Mouse (Mus musculus) MEL (cell line): ENCODE results near the gene Ahcyl1. TPM values are rescaled to one million over a fixed set of nuclear protein-coding genes. Genes with fewer than 3 reads are reported as not detected.

Experiments used
- DNase-seq: peaks from one replicate; pipeline ENCODE4 v3.0.0; 2011; ENCODE audit warnings: low read depth, low spot score
- H3K27ac ChIP-seq: 2 replicates; pipeline ENCODE4 v1.5.1; 2012; ENCODE audit warnings: low read depth, mild to moderate bottlenecking, control low read depth, low read length, moderate library complexity; ENCODE audit not compliant: control insufficient read depth
- H3K27me3 ChIP-seq, 2 experiments: fragments of 150-350 bp in 1 of 2; sonication (generic) in 1 of 2; 2 replicates each; pipeline ENCODE4 v1.6.1; 2012; ENCODE audit warnings: low read length in 2 of 2, mild to moderate bottlenecking in 2 of 2, improper control_type of control experiment in 1 of 2, moderate library complexity in 1 of 2; ENCODE audit not compliant: insufficient read depth in 2 of 2, control insufficient read depth in 1 of 2
- H3K36me3 ChIP-seq, 2 experiments: 2 replicates each; pipeline ENCODE4 v1.6.1; 2012 to 2014; ENCODE audit warnings: low read length in 2 of 2, improper control_type of control experiment in 1 of 2, inconsistent platforms in 1 of 2, mild to moderate bottlenecking in 1 of 2; ENCODE audit not compliant: insufficient read depth in 2 of 2, control insufficient read depth in 1 of 2
- H3K4me1 ChIP-seq, 2 experiments: fragments of 150-350 bp in 1 of 2; sonication (generic) in 1 of 2; 2 replicates each; pipeline ENCODE4 v1.6.1; 2012; ENCODE audit warnings: low read length in 2 of 2, improper control_type of control experiment in 1 of 2, mild to moderate bottlenecking in 1 of 2; ENCODE audit not compliant: insufficient read depth in 2 of 2, control insufficient read depth in 1 of 2
- H3K4me3 ChIP-seq, 2 experiments: fragments of 150-350 bp in 1 of 2; sonication (generic) in 1 of 2; 2 replicates each; pipeline ENCODE4 v1.5.1; 2012; ENCODE audit warnings: low read depth in 2 of 2, low read length in 2 of 2, mild to moderate bottlenecking in 2 of 2, moderate library complexity in 2 of 2, control low read depth in 1 of 2, improper control_type of control experiment in 1 of 2; ENCODE audit not compliant: control insufficient read depth in 1 of 2, insufficient read depth in 1 of 2
- H3K79me2 ChIP-seq: 2 replicates; pipeline ENCODE4 v1.6.1; 2012; ENCODE audit warnings: mild to moderate bottlenecking, low read length, moderate library complexity; ENCODE audit not compliant: control insufficient read depth, poor library complexity, insufficient read depth
- H3K9ac ChIP-seq: 2 replicates; pipeline ENCODE4 v1.6.1; 2012; ENCODE audit warnings: low read depth, mild to moderate bottlenecking, control low read depth, low read length, moderate library complexity; ENCODE audit not compliant: control insufficient read depth, poor library complexity, severe bottlenecking
- H3K9me3 ChIP-seq: fragments of 150-350 bp; sonication (generic); replicated peaks from 2 replicates; pipeline ENCODE4 v1.6.1; 2012; ENCODE audit warnings: mild to moderate bottlenecking, low read length, improper control_type of control experiment, moderate library complexity; ENCODE audit not compliant: insufficient read depth
- BHLHE40 ChIP-seq: IDR thresholded peaks from 2 replicates; pipeline ENCODE4 v1.6.1; 2012; ENCODE audit warnings: low read depth, mild to moderate bottlenecking, inconsistent platforms, low read length, improper control_type of control experiment, borderline replicate concordance
- CHD1 ChIP-seq: IDR thresholded peaks from 2 replicates; pipeline ENCODE4 v1.6.1; 2012; ENCODE audit warnings: low read depth, mild to moderate bottlenecking, inconsistent platforms, low read length, improper control_type of control experiment
- CTCF ChIP-seq, 3 experiments: IDR thresholded peaks in 2 of 3; conservative IDR thresholded peaks in 1 of 3; 2 replicates each; pipeline ENCODE4 v1.5.1; 2011 to 2012; ENCODE audit warnings: low read length in 3 of 3, low read depth in 2 of 3, mild to moderate bottlenecking in 2 of 3, improper control_type of control experiment in 1 of 3, inconsistent platforms in 1 of 3, mixed read lengths in 1 of 3, moderate library complexity in 1 of 3; ENCODE audit not compliant: control insufficient read depth in 1 of 3, insufficient read depth in 1 of 3, poor library complexity in 1 of 3, severe bottlenecking in 1 of 3
- E2F4 ChIP-seq: IDR thresholded peaks from 2 replicates; pipeline ENCODE4 v1.6.1; 2011; ENCODE audit warnings: low read depth, low read length, improper control_type of control experiment, borderline replicate concordance
- ELF1 ChIP-seq: IDR thresholded peaks from 2 replicates; pipeline ENCODE4 v1.6.1; 2014; ENCODE audit warnings: low read depth, mild to moderate bottlenecking, inconsistent platforms, low read length, improper control_type of control experiment, moderate library complexity
- GABPA ChIP-seq: IDR thresholded peaks from 2 replicates; pipeline ENCODE4 v1.6.1; 2012; ENCODE audit warnings: low read depth, mild to moderate bottlenecking, inconsistent platforms, low read length, improper control_type of control experiment, moderate library complexity
- HCFC1 ChIP-seq: IDR thresholded peaks from 2 replicates; pipeline ENCODE4 v1.6.1; 2012; ENCODE audit warnings: low read depth, mild to moderate bottlenecking, inconsistent platforms, low read length, improper control_type of control experiment, moderate library complexity
- JUND ChIP-seq: IDR thresholded peaks from 2 replicates; pipeline ENCODE4 v1.6.1; 2011; ENCODE audit warnings: low read depth, mild to moderate bottlenecking, improper control_type of control experiment, low read length
- KAT2A ChIP-seq: conservative IDR thresholded peaks from 2 replicates; pipeline ENCODE4 v1.6.1; 2012; ENCODE audit warnings: low read depth, low read length, improper control_type of control experiment, inconsistent platforms
- MAFK ChIP-seq: IDR thresholded peaks from 2 replicates; pipeline ENCODE4 v1.6.1; 2011; ENCODE audit warnings: low read depth, mild to moderate bottlenecking, low read length, improper control_type of control experiment, borderline replicate concordance
- MAX ChIP-seq: IDR thresholded peaks from 2 replicates; pipeline ENCODE4 v1.6.1; 2011; ENCODE audit warnings: low read length, improper control_type of control experiment
- MEF2A ChIP-seq: IDR thresholded peaks from 2 replicates; pipeline ENCODE4 v1.6.1; 2014; ENCODE audit warnings: low read depth, mild to moderate bottlenecking, inconsistent platforms, low read length, improper control_type of control experiment; ENCODE audit not compliant: poor library complexity, insufficient replicate concordance, severe bottlenecking; ENCODE audit errors: extremely low read depth
- MXI1 ChIP-seq: IDR thresholded peaks from 2 replicates; pipeline ENCODE4 v1.6.1; 2011; ENCODE audit warnings: mild to moderate bottlenecking, low read depth, low read length, improper control_type of control experiment
- NELFE ChIP-seq: IDR thresholded peaks from 2 replicates; pipeline ENCODE4 v1.6.1; 2011; ENCODE audit warnings: low read depth, low read length, improper control_type of control experiment
- POLR2AphosphoS2 ChIP-seq: IDR thresholded peaks from 2 replicates; pipeline ENCODE4 v1.6.1; 2011; ENCODE audit warnings: low read length, improper control_type of control experiment
- POLR2AphosphoS5 ChIP-seq: IDR thresholded peaks from 2 replicates; pipeline ENCODE4 v1.6.1; 2012; ENCODE audit warnings: low read depth, borderline replicate concordance, mild to moderate bottlenecking, inconsistent platforms, low read length, moderate library complexity, mixed read lengths
- RCOR1 ChIP-seq: IDR thresholded peaks from 2 replicates; pipeline ENCODE4 v1.6.1; 2012; ENCODE audit warnings: low read depth, mild to moderate bottlenecking, inconsistent platforms, low read length, improper control_type of control experiment
- SIN3A ChIP-seq: IDR thresholded peaks from 2 replicates; pipeline ENCODE4 v1.6.1; 2012; ENCODE audit warnings: low read length, improper control_type of control experiment, inconsistent platforms
- TAL1 ChIP-seq: IDR thresholded peaks from 2 replicates; pipeline ENCODE4 v1.6.1; 2012; ENCODE audit warnings: mild to moderate bottlenecking, inconsistent platforms, low read length, moderate library complexity, mixed read lengths
- TBP ChIP-seq: IDR thresholded peaks from 2 replicates; pipeline ENCODE4 v1.8.0; 2011; ENCODE audit warnings: low read depth, low read length, improper control_type of control experiment
- UBTF ChIP-seq: IDR thresholded peaks from 2 replicates; pipeline ENCODE4 v1.6.1; 2012; ENCODE audit warnings: low read depth, mild to moderate bottlenecking, inconsistent platforms, low read length, improper control_type of control experiment, moderate library complexity, borderline replicate concordance; ENCODE audit not compliant: insufficient read depth
- ZC3H11A ChIP-seq: IDR thresholded peaks from 2 replicates; pipeline ENCODE4 v1.6.1; 2012; ENCODE audit warnings: low read depth, mild to moderate bottlenecking, inconsistent platforms, low read length, improper control_type of control experiment
- ZNF384 ChIP-seq: IDR thresholded peaks from 2 replicates; pipeline ENCODE4 v1.6.1; 2012; ENCODE audit warnings: low read depth, mild to moderate bottlenecking, inconsistent platforms, low read length, improper control_type of control experiment
- polyA plus RNA-seq, 2 experiments: library from polyadenylated mRNA; stranded (reverse) in 1 of 2; unstranded in 1 of 2; fragments of >175 nt in 1 of 2; fragments of >200 nt in 1 of 2; gene quantifications; 2 replicates each; pipeline versions ENCODE4 v1.2.1 to v1.2.4; 2012; ENCODE audit warnings: low replicate concordance in 2 of 2, low read depth in 1 of 2; ENCODE audit not compliant: insufficient read length in 2 of 2, insufficient read depth in 1 of 2, missing spikeins in 1 of 2
- total RNA-seq: library from RNA; depleted of rRNA; stranded (reverse); fragments of 300-350 nt; gene quantifications from 2 replicates; pipeline ENCODE4 v1.2.3, GENCODE M21; 2012

The Ahcyl1 gene
- total and polyA plus RNA-seq, 3 experiments: 28.0 to 105 (median 104) TPM

DNA sequence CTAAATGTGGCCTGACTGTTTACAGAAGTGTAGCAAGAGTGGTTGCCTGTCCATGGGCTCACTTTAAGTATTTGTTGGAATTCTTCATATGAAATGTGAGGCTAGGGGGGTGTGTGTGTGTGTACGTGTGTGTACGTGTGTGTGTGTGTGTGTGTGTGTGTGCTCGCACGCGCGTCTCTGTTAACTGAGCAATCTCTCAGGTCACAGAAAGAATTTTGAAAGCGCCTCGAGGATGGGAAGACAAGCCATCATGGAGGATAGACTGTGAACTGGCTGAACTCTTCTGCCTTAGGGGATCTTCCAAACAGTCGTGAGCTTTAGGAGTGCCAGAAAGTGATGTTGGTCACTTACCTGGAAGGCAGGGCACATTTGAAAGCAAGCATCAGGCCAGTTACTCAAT, 62.5 kb downstream of the Ahcyl1 start:
- no peak overlapping the region for H3K4me3 ChIP-seq
- no peaks in the 10 kb centered on the region for H3K9me3 ChIP-seq
- peaks cover 0 to 14% of the 10 kb centered on the region in 2 experiments; a peak in 3 of 4 replicates for H3K4me1 ChIP-seq
- H3K9ac ChIP-seq: no peak overlapping the region
- H3K27ac ChIP-seq: no peak overlapping the region
- peaks cover 6% of the 10 kb centered on the region for H3K79me2 ChIP-seq
- DNase-seq: no peak
- TF ChIP-seq MAX (no peak), POLR2AphosphoS5 (no peak), ZC3H11A (no peak), MXI1 (no peak), RCOR1 (no peak), POLR2AphosphoS2 (no peak), MAFK (no peak), MEF2A (no peak)
- H3K36me3 ChIP-seq: peaks cover 0 to 6% of the 10 kb centered on the region in 2 experiments; a peak in 2 of 4 replicates
- H3K27me3 ChIP-seq: peaks cover 0 to 8% of the 10 kb centered on the region in 2 experiments; a peak in 3 of 4 replicates

DNA sequence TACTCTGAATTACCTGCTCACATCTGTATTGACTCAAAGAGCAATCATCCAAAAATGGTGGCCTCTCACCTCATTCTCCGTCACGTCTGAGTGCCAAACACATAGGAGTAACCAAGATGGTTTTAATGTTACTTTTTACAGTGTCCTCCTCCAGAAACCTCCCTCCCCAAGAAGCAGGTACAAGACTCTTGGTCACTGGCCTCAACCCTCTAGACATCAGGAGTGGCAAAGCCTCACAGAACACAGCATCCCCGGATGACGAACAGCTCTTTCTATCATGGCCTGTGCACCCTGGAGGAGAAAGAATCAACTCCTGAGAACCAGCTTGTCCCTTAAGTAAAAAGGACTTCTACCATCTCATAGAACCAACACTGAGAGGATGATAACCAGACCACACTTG, 63.6 kb downstream of the Ahcyl1 start:
- H3K27me3 ChIP-seq: peaks cover 0 to 8% of the 10 kb centered on the region in 2 experiments; a peak in 3 of 4 replicates
- peaks cover 6% of the 10 kb centered on the region for H3K79me2 ChIP-seq
- no peak for DNase-seq

More for the DNA sequence above, 63.6 kb downstream of the Ahcyl1 start:
- TF ChIP-seq ZNF384: no peak
- no peak for TF ChIP-seq TAL1
- TF ChIP-seq TBP: no peak
- no peak for TF ChIP-seq UBTF
- TF ChIP-seq SIN3A: no peak
- no peak for TF ChIP-seq BHLHE40
- TF ChIP-seq GABPA: no peak
- TF ChIP-seq E2F4: no peak
- no peak for TF ChIP-seq NELFE
- TF ChIP-seq POLR2AphosphoS5: no peak
- TF ChIP-seq HCFC1: no peak
- TF ChIP-seq MXI1: no peak
- no peak for TF ChIP-seq ELF1
- no peak for TF ChIP-seq CHD1
- TF ChIP-seq MEF2A: no peak
- no peak for TF ChIP-seq CTCF (IDR thresholded peaks at IDR 0.05 in 2 of 3, conservative IDR thresholded peaks at IDR 0.05 in 1 of 3; ENCODE audit: control insufficient read depth in 1 of 3, insufficient read depth in 1 of 3, low read depth in 2 of 3, low read length in 3 of 3, poor library complexity in 1 of 3, severe bottlenecking in 1 of 3)
- no peak for TF ChIP-seq KAT2A
- no peak for TF ChIP-seq JUND
- H3K36me3 ChIP-seq: peaks cover 0 to 6% of the 10 kb centered on the region in 2 experiments; a peak in 2 of 4 replicates
- H3K9ac ChIP-seq: no peak overlapping the region
- H3K9me3 ChIP-seq: no peaks in the 10 kb centered on the region
- H3K4me1 ChIP-seq: peaks cover 0 to 14% of the 10 kb centered on the region in 2 experiments; a peak in 3 of 4 replicates
- no peak overlapping the region for H3K4me3 ChIP-seq
- H3K27ac ChIP-seq: no peak overlapping the region
